Mouse (Mus musculus): ENCODE measurements around the gene Sae1.

DNA sequence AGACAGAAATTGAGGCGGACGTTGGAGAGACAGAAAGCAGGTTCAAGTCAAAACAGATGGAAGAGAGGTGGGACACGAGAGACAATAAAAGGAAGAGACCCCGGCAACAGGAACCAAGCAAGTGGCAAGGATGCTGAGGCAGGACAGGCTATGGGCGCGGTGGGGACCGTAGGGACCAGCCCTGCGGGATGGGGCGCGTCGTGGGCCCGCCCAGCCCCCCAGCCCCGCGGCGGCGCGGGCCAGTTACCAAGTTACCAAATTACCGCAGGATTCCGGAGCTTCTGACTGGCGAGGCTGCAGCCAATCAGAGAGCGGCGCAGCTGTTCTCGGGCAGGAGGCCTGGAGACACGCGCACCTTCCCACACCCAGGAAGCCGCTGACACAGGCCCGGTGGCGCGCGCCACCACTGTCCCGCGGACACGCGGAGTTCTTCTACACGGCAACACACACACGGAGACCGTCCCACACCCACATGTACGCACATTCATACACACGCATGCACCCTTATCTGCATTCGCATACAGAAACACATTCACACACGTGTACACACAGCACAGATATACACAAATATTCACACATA, 92.2 kb downstream of the Sae1 start:
- no peak for TF ChIP-seq CTCF (IDR thresholded peaks at IDR 0.05; ENCODE audit: borderline replicate concordance, extremely low read depth, insufficient read depth, insufficient read length)
- TF ChIP-seq POLR2A (IDR thresholded peaks at IDR 0.05; ENCODE audit: borderline replicate concordance, extremely low read depth, insufficient read depth, insufficient read length, poor library complexity, severe bottlenecking), result no peak

Data from brain, embryonic 14.5 days (tissue).